Mouse (Mus musculus) forebrain, embryonic 14.5 days (tissue): Measurements from ENCODE around the gene Olfr1462. TPM values are rescaled to one million over a fixed set of nuclear protein-coding genes. Genes with fewer than 3 reads are reported as not detected.

Experiments used
- ATAC-seq: fragments of 200-750 bp; cut with Nextera tagmentation; 2 replicates; pipeline ENCODE4 v1.8.0; 2017; ENCODE audit warnings: mild to moderate bottlenecking, moderate library complexity
- DNase-seq: peaks from one replicate; pipeline ENCODE4 v3.0.0-alpha.2; 2015; ENCODE audit warnings: low spot score
- H3K27ac ChIP-seq: fragments of 300-500 bp; sonication (generic); 2 replicates; pipeline ENCODE4 v1.5.1; 2014; ENCODE audit warnings: low read depth, mild to moderate bottlenecking, control low read depth, low read length, moderate library complexity
- H3K27me3 ChIP-seq: fragments of 300-500 bp; sonication (generic); replicated peaks from 2 replicates; pipeline ENCODE4 v1.6.1; 2014; ENCODE audit warnings: low read length, control low read depth, mixed read lengths; ENCODE audit not compliant: control insufficient read depth, insufficient read depth
- H3K36me3 ChIP-seq: fragments of 300-500 bp; sonication (generic); 2 replicates; pipeline ENCODE4 v1.6.1; 2014; ENCODE audit warnings: low read length, control low read depth; ENCODE audit not compliant: control insufficient read depth, insufficient read depth
- H3K4me1 ChIP-seq: fragments of 300-500 bp; sonication (generic); 2 replicates; pipeline ENCODE4 v1.6.1; 2014; ENCODE audit warnings: antibody characterized with exemption, low read length, control low read depth; ENCODE audit not compliant: control insufficient read depth, insufficient read depth
- H3K4me2 ChIP-seq: fragments of 300-500 bp; sonication (generic); 2 replicates; pipeline ENCODE4 v1.6.1; 2014; ENCODE audit warnings: mild to moderate bottlenecking, control low read depth, low read length
- H3K4me3 ChIP-seq: fragments of 300-500 bp; sonication (generic); 2 replicates; pipeline ENCODE4 v1.5.1; 2014; ENCODE audit warnings: low read depth, low read length, control low read depth
- H3K9ac ChIP-seq: fragments of 300-500 bp; sonication (generic); 2 replicates; pipeline ENCODE4 v1.6.1; 2014; ENCODE audit warnings: mild to moderate bottlenecking, low read length, control low read depth, moderate library complexity
- H3K9me3 ChIP-seq: fragments of 300-500 bp; sonication (generic); replicated peaks from 2 replicates; pipeline ENCODE4 v1.6.1; 2016; ENCODE audit warnings: low read length, control low read depth, mixed read lengths; ENCODE audit not compliant: control insufficient read depth
- WGBS: fragments of 180-500 bp; shearing (Covaris S2); extraction: QIAGEN DNeasy Blood & Tissue Kit; methylation state at CpG from one replicate; pipeline ENCODE4 v1.1.7; 2014; 5-methylcytosine and 5-hydroxymethylcytosine counted together
- polyA plus RNA-seq: library from polyadenylated mRNA; unstranded; fragments of >200 nt; fragmentation: Nextera tagmentation; extraction: Ambion mirVana; gene quantifications from 2 replicates; pipeline ENCODE4 v1.2.1, GENCODE M21; 2014

Gene Olfr1462
- not detected in 2 replicates for polyA plus RNA-seq

DNA sequence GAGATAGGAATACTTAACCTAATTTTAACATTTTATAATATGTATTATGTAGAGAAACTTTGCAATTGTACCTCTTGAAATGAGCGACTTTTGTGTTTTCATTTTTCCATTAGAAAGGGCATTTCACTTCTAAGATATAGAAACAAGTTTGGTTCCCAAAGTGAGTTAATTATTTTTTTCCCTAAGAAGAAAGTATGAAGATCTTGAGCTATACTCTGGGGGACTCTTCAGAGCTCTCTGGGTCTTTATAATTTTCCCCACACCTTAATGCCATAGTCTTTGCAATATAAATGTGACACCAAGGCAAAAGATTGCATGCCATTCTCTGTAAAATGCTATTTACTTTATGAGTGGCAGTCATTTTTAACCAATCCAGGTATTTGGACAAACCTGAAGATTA is at the start of gene Olfr1462:
Gene Olfr1462, plus strand, starts transcription at position 301 of the 400 bp plus-strand sequence.
- 81% methylated on average over 1 of the region's 1 CpGs for WGBS
- H3K4me2 ChIP-seq: no peak within 1 kb of the TSS
- H3K9me3 ChIP-seq: peaks cover 17% of the 10 kb centered on the region
- no peaks in the 10 kb centered on the region for H3K36me3 ChIP-seq
- ATAC-seq: no peak
- no peaks in the 10 kb centered on the region for H3K27me3 ChIP-seq
- DNase-seq: no peak
- H3K4me3 ChIP-seq: no peak within 1 kb of the TSS
- H3K4me1 ChIP-seq: no peaks in the 10 kb centered on the region
- H3K27ac ChIP-seq: no peak within 1 kb of the TSS
- H3K9ac ChIP-seq: no peak within 1 kb of the TSS

DNA sequence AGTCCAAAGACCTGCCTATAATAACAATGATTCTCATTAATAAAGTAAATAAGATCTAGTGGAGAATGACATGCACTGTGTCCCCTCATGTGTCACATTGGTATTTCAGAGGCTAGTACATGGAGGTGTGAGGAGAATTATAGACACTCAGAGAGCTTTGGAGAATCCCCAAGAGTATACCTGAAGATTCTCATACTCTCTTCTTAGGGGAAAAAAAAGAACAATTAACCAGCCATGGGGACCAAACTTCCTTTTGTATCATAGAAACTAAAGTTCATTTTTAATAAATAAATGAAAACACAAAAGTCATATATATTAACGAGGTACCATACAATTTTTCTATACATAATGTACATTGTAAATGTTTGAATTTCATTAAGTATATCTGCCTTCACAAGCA is 36.1 kb upstream of the Olfr1462 start, which contains the start of gene Olfr1459:
Gene Olfr1459, minus strand, starts transcription at position 101 of the 400 bp plus-strand sequence.
- Histone ChIP-seq H3K27ac (no peak within 1 kb of the TSS), H3K4me3 (no peak within 1 kb of the TSS), H3K27me3 (no peaks in the 10 kb centered on the region), H3K9me3 (0 out of 2 replicates have a peak, but pooled peaks cover 11% of the 10 kb centered on the region), H3K4me1 (no peaks in the 10 kb centered on the region), H3K36me3 (no peaks in the 10 kb centered on the region), H3K9ac (no peak within 1 kb of the TSS), H3K4me2 (no peak within 1 kb of the TSS)
- 81% methylated on average over 1 of the region's 1 CpGs for WGBS
- DNase-seq (no peak), ATAC-seq (no peak)

DNA sequence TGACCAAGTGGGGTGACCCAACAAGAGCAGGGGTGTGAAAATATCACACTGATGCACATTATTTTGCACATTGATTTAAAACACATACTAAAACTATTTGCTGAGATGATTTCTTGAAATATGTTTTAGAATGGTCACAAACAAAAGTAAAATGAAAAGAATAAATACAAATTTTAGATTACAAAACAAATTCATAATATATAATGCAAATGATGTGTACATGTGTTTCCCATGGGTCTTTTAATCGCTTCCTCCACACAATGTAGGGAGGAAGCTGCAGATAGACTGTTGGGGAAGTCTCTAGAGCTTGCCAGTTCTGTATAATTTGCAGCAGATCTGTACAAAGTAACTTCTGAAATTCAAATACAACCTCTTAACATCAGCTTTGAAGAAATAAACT is 22.8 kb upstream of the Olfr1462 start, which contains the start of gene Olfr1461:
Gene Olfr1461, plus strand, starts transcription at position 301 of the 400 bp plus-strand sequence.
- Histone ChIP-seq H3K4me3 (no peak within 1 kb of the TSS), H3K9ac (no peak within 1 kb of the TSS), H3K27me3 (no peaks in the 10 kb centered on the region), H3K27ac (no peak within 1 kb of the TSS), H3K9me3 (no peaks in the 10 kb centered on the region), H3K4me2 (no peak within 1 kb of the TSS), H3K4me1 (no peaks in the 10 kb centered on the region), H3K36me3 (no peaks in the 10 kb centered on the region)
- DNase-seq (no peak), ATAC-seq (no peak)
- WGBS: 56% methylated on average over 1 of the region's 1 CpGs

DNA sequence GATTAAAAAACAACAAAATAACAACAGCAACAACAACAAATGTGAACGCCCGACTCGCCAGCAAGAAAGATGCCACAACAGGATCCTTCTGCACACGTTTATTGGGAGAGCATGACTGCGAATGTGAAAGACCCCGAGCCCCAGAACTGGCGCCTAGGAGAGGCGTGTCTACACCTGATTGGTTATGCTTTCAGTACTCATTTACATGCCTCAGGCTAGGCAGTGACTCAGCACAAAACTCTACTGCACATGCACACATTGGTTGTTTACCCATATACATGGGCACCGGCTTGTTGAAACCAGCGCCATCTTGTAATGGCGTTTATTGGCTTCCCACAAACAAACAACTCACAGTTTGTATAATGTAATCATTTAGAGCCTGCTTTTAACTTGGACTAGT is 36.1 kb downstream of the Olfr1462 start:
- 90% methylated on average over 11 of the region's 11 CpGs for WGBS
- H3K4me2 ChIP-seq: no peak overlapping the region
- ATAC-seq: no peak
- H3K4me1 ChIP-seq: no peaks in the 10 kb centered on the region
- no peak for DNase-seq
- H3K36me3 ChIP-seq: no peaks in the 10 kb centered on the region
- peaks cover 19% of the 10 kb centered on the region; the same call in 1 of the 2 replicates for H3K9me3 ChIP-seq
- H3K9ac ChIP-seq: no peak overlapping the region
- H3K27me3 ChIP-seq: no peaks in the 10 kb centered on the region
- H3K27ac ChIP-seq: no peak overlapping the region
- no peak overlapping the region for H3K4me3 ChIP-seq

DNA sequence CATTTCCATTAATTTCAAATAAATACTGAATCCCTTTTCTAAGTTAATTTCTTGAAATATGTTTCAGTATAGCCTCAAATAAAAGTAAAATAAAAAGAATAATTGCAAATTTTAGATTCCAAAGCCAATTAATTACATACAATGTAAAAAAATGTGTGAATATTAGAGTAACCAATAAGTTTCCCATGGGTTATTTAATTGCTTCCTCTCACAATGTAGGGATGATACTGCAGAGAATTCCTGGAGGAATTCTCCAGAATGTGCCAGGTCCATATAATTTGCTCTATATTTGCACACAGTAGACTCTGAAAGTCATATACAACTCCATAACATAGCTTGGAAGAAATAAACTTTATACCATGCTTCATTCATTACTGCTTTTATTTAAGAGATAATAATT is 45.5 kb downstream of the Olfr1462 start, which contains the start of gene Olfr1463:
Gene Olfr1463, plus strand, starts transcription at position 301 of the 400 bp plus-strand sequence.
- Histone ChIP-seq H3K27ac (no peak within 1 kb of the TSS), H3K9ac (no peak within 1 kb of the TSS), H3K9me3 (peaks cover 7% of the 10 kb centered on the region), H3K36me3 (no peaks in the 10 kb centered on the region), H3K4me2 (no peak within 1 kb of the TSS), H3K4me3 (no peak within 1 kb of the TSS), H3K27me3 (no peaks in the 10 kb centered on the region), H3K4me1 (no peaks in the 10 kb centered on the region)
- ATAC-seq: no peak
- no peak for DNase-seq

Other genes starting within 250 kb of the Olfr1462 start
- not detected in 2 replicates for gene Olfr1450, start 235.5 kb upstream of the Olfr1462 start, polyA plus RNA-seq
- gene Olfr1451, start 190.7 kb upstream of the Olfr1462 start, polyA plus RNA-seq: not detected in 2 replicates
- not detected in 2 replicates for gene Olfr1453, start 157.4 kb upstream of the Olfr1462 start, polyA plus RNA-seq
- gene Olfr1454, start 125.1 kb upstream of the Olfr1462 start, polyA plus RNA-seq: not detected in 2 replicates
- not detected in 2 replicates for gene Olfr1457, start 87.8 kb upstream of the Olfr1462 start, polyA plus RNA-seq
- not detected in 2 replicates for gene Olfr1458, start 79.0 kb upstream of the Olfr1462 start, polyA plus RNA-seq
- gene Olfr1459, start 36.2 kb upstream of the Olfr1462 start, polyA plus RNA-seq: not detected in 2 replicates
- gene Olfr1461, start 22.7 kb upstream of the Olfr1462 start, polyA plus RNA-seq: not detected in 2 replicates
- gene Olfr1463, start 45.6 kb downstream of the Olfr1462 start, polyA plus RNA-seq: not detected in 2 replicates
- not detected in 2 replicates for gene Olfr1465, start 129.8 kb downstream of the Olfr1462 start, polyA plus RNA-seq
- gene Olfr1466, start 153.1 kb downstream of the Olfr1462 start, polyA plus RNA-seq: not detected in 2 replicates
- not detected in 2 replicates for gene Olfr1467, start 176.5 kb downstream of the Olfr1462 start, polyA plus RNA-seq
- gene Olfr1469, start 222.1 kb downstream of the Olfr1462 start, polyA plus RNA-seq: not detected in 2 replicates